Mouse (Mus musculus) testis, adult 2 months (tissue): ENCODE measurements around the gene Clasrp. TPM values are rescaled to one million over a fixed set of nuclear protein-coding genes. Genes with fewer than 3 reads are reported as not detected.

Experiments
- H3K27ac ChIP-seq: fragments of 200-500 bp; 2 replicates; pipeline ENCODE4 v1.5.1; 2012; ENCODE audit warnings: low read depth, low read length; ENCODE audit not compliant: control insufficient read depth, insufficient read depth
- H3K27me3 ChIP-seq: fragments of 200-500 bp; 2 replicates; pipeline ENCODE4 v1.6.1; 2012; ENCODE audit warnings: mild to moderate bottlenecking, low read length, moderate library complexity; ENCODE audit not compliant: control insufficient read depth, insufficient read depth
- H3K36me3 ChIP-seq: fragments of 200-500 bp; 2 replicates; pipeline ENCODE4 v1.6.1; 2012; ENCODE audit warnings: mild to moderate bottlenecking, low read length; ENCODE audit not compliant: control insufficient read depth, insufficient read depth
- H3K4me1 ChIP-seq: fragments of 200-500 bp; 2 replicates; pipeline ENCODE4 v1.6.1; 2012; ENCODE audit warnings: low read length; ENCODE audit not compliant: control insufficient read depth, insufficient read depth
- H3K4me3 ChIP-seq: fragments of 200-500 bp; 2 replicates; pipeline ENCODE4 v1.5.1; 2012; ENCODE audit warnings: low read depth, mild to moderate bottlenecking, low read length, moderate library complexity, mixed read lengths; ENCODE audit not compliant: control insufficient read depth
- CTCF ChIP-seq: fragments of 200-500 bp; IDR thresholded peaks from 2 replicates; pipeline ENCODE4 v1.5.1; 2012; ENCODE audit warnings: low read depth, mild to moderate bottlenecking, inconsistent platforms, low read length, moderate library complexity; ENCODE audit not compliant: control insufficient read depth, insufficient read depth, insufficient replicate concordance
- POLR2A ChIP-seq: fragments of 200-500 bp; IDR thresholded peaks from 2 replicates; pipeline ENCODE4 v1.6.1; 2012; ENCODE audit warnings: low read depth, mild to moderate bottlenecking, inconsistent platforms, low read length, moderate library complexity; ENCODE audit not compliant: control insufficient read depth
- polyA plus RNA-seq: library from polyadenylated mRNA; depleted of rRNA; stranded (reverse); fragments of >200 nt; gene quantifications from 2 replicates; pipeline ENCODE4 v1.2.3, GENCODE M21; 2012

Clasrp gene
- polyA plus RNA-seq, 1 experiment, result 99.3 TPM

DNA sequence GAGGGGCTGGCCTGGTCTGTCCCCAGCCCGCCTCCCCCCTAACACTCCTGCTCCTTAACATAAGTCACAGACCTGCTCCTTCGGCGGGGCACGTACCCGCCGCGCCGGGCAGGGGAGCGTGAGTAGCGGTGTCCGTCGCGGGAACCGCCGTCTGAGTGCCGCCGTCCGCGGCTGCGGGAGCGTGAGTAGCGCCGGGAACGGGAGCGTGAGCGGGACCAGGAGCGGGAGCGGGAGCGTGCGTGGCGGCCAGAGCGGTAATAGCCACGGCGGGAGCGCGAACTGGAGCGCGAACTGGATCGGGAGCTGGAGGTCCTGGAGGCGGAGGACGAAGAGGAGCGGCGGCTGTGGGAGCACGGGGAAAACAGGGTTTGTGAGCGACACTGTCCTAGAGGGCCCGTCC is 18.0 kb downstream of the Clasrp start:
- H3K4me3 ChIP-seq, result peak overlapping the region; percentile 55
- TF ChIP-seq POLR2A, result no peak
- TF ChIP-seq CTCF, result no peak
- H3K4me1 ChIP-seq, result no peaks in the 10 kb centered on the region; the same call in 1 of the 2 replicates
- H3K27me3 ChIP-seq, result no peaks in the 10 kb centered on the region
- H3K27ac ChIP-seq, result no peak overlapping the region
- H3K36me3 ChIP-seq, result no peaks in the 10 kb centered on the region; the same call in none of the 2 replicates

DNA sequence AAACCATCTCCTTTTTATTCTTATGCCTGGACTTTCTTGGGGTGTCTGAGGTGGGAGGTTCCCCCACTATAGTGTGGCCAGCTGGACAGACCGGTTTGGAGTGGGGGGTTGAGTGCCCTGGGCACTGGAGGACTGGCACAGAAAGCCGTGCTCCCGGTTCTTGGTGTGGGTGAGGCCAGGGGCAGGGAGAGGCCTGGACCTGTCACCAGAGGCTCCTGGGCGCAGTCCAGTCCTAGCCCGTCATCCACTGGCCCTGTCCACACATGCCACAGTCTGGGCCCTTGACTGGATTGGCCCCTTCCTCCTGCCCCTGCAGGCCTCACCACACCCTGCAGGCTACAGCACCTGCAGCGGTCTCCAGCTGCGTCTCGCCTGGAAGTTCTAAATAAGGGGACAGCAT is 23.7 kb downstream of the Clasrp start:
- no peaks in the 10 kb centered on the region; the same call in 1 of the 2 replicates for H3K36me3 ChIP-seq
- H3K27me3 ChIP-seq, result no peaks in the 10 kb centered on the region
- H3K4me3 ChIP-seq, result no peak overlapping the region
- no peak overlapping the region for H3K27ac ChIP-seq
- TF ChIP-seq POLR2A (no peak), CTCF (no peak)
- H3K4me1 ChIP-seq, result peaks cover 15% of the 10 kb centered on the region

DNA sequence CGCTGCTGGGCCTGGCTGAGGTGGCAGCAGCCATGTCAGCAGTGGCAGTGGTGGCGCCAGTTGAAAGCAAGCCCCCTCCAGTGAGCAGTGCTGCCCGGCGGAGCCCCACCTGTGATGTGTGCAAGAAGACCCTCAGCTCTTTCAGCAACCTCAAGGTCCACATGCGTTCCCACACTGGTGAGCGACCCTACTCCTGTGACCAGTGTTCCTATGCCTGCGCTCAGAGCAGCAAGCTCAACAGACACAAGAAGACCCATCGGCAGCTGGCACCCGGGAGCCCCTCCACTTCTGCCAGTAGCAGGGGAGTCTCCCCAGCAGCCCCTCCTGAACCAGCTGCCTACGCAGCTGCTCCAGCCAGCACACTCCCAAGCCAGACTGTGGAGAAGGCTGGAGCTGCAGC is 24.5 kb downstream of the Clasrp start:
- H3K27me3 ChIP-seq, result no peaks in the 10 kb centered on the region
- no peak for TF ChIP-seq POLR2A
- no peak for TF ChIP-seq CTCF
- no peak overlapping the region for H3K27ac ChIP-seq
- H3K36me3 ChIP-seq, result no peaks in the 10 kb centered on the region; the same call in 1 of the 2 replicates
- H3K4me1 ChIP-seq, result peaks cover 15% of the 10 kb centered on the region
- H3K4me3 ChIP-seq, result no peak overlapping the region

DNA sequence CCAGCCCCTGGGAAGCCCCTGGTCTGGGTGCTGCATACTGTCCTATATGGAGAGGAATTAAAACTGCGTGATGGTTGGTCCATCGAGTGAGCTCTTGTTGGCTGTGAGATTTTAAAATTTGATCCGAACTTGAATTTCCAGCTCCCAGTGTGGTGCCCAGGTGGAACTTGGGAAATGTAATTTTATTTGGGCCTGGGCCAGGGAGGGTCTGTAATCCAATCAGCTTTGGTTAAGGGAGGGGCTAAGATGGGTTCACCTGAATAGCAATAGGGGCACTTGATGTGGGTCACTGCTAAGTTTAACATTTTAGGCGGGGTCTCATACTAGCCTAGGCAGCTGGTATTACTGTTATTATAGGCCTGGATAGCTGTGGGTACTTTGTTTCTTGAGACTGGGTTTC is 25.9 kb downstream of the Clasrp start:
- Histone ChIP-seq H3K4me1 (peaks cover 19% of the 10 kb centered on the region), H3K4me3 (peak overlapping the region; percentile 68; the same call in 1 of the 2 replicates), H3K27ac (no peak overlapping the region), H3K36me3 (no peaks in the 10 kb centered on the region), H3K27me3 (no peaks in the 10 kb centered on the region)
- TF ChIP-seq POLR2A (no peak), CTCF (no peak)

DNA sequence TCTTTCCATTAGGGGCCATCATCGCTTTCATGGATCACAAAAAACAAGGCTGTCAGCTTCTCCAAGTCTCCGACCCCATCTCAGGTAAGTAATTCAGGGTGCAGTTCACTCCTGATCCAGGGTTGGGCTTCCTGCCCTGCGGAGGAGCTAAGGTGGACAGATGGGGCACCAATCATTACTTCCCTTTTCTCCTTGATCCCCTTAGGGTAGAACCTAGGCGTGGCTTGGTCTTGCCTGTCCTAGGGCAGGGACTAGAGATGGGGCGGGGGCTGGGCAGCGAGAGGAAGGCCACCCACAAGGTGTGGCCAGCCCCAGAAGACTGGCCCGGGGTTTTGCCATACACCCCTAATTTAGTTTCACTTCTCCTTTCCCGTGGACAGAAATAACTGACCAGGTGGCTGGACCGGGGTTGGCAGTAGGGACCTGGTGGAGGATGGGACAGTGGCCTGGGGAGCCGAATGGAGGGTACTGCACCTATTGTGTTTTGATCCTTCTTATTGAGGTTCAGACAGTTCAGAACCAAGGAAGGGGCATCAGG is 26.3 kb downstream of the Clasrp start:
- Histone ChIP-seq H3K4me3 (peak overlapping the region; percentile 68), H3K36me3 (no peaks in the 10 kb centered on the region), H3K4me1 (peaks cover 19% of the 10 kb centered on the region), H3K27me3 (no peaks in the 10 kb centered on the region), H3K27ac (no peak overlapping the region; the same call in 1 of the 2 replicates)
- TF ChIP-seq POLR2A (no peak), CTCF (no peak)

DNA sequence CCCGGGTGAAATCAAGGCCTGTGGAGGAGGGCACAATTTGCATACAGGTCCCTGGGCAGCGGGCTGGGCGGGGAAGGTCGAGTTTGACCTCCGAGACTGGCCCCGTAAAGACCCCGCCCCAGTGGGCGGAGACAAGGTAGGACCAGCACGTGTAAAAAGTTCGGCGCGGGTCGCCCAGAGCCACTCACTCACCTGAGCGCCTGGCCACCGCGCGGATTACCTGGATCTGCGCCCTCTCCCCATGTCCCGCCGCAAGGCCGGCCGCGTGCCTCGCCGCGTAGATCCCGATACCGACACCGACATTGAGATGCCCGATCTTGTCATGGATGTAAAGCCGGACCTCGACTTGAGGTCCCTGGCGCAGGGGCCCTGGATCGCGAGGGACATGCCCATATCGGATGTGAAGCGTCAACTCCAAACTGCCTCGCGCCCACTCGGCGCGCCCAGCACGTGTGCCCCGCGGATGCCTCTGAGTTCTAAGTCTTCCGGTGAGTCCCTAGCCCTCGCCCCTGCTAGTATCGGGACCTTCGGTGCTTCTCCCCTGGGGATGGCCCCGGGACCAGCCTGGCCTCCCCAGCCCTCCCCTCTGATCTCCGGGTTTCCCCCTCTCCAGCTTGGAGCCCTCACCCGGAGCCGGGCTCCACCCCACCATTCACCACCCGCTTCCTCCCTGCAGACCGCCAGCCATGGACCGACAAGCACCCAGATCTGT is 27.0 kb downstream of the Clasrp start, which contains the start of the genes Zfp296 and Gemin7:
Zfp296 (plus strand) TSS at position 147 of the 712 bp plus-strand sequence.
Gemin7 (minus strand) TSS at position 455 of the 712 bp plus-strand sequence.
- Histone ChIP-seq H3K4me3 (peak within 1 kb of the TSS; percentile 68), H3K27ac (no peak within 1 kb of the TSS; the same call in 1 of the 2 replicates)

DNA sequence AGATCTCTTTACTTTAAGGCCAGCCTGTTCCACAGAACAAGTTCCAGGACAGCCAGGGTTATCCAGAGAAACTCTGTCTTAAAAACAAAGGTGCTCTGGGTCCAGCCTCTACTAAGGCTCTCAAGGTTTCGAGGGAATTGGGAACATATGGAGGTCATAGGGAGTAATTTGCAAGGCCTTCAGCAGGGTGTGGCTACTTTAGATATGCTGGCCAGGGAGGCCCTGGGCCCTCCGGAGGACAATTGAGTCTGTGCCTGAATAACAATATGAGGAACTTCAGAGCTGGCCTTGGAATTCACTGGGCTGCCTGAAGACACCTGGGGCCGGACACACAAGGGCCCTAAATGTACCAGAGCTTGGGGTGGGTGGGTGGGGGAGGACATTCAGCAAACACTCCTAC is 28.7 kb downstream of the Clasrp start:
- no peaks in the 10 kb centered on the region for H3K36me3 ChIP-seq
- TF ChIP-seq POLR2A, result no peak
- no peak for TF ChIP-seq CTCF
- no peak overlapping the region for H3K27ac ChIP-seq
- H3K27me3 ChIP-seq, result no peaks in the 10 kb centered on the region
- H3K4me3 ChIP-seq, result no peak overlapping the region
- peaks cover 23% of the 10 kb centered on the region for H3K4me1 ChIP-seq

More for the DNA sequence above, 27.0 kb downstream of the Clasrp start, which contains the start of the genes Zfp296 and Gemin7:
- H3K27me3 ChIP-seq, result no peaks in the 10 kb centered on the region
- peaks cover 23% of the 10 kb centered on the region for H3K4me1 ChIP-seq
- no peak for TF ChIP-seq CTCF
- no peak for TF ChIP-seq POLR2A
- H3K36me3 ChIP-seq, result no peaks in the 10 kb centered on the region

DNA sequence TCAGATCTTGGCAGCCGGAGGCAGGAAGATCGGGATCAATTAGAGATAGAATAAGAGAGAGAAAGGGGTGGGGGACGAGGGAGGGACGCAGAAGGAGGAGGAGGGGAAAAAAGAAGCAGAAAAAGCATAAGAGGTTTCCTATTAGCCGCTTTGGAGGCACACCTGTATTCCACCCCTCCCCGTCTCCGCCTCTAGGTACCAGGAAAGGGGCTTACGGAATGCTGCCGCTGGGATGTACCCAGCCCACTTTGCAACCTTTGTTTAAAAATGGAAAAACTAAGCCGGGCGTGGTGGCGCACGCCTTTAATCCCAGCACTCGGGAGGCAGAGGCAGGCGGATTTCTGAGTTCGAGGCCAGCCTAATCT is 30.5 kb downstream of the Clasrp start:
- Histone ChIP-seq H3K27ac (no peak overlapping the region), H3K4me1 (peaks cover 23% of the 10 kb centered on the region), H3K36me3 (no peaks in the 10 kb centered on the region), H3K27me3 (no peaks in the 10 kb centered on the region), H3K4me3 (peak overlapping the region; percentile 94)
- TF ChIP-seq POLR2A (no peak), CTCF (no peak)
